Mouse (Mus musculus) lung, embryonic 16.5 days (tissue): ENCODE data around the gene Anxa5. TPM values are rescaled to one million over a fixed set of nuclear protein-coding genes. Genes with fewer than 3 reads are reported as not detected.
A peak's percentile ranks its signal among the peaks of the same experiment; 100 is the strongest.

ENCODE experiments used
- ATAC-seq: fragments of 200-750 bp; cut with Nextera tagmentation; 2 replicates; pipeline ENCODE4 v1.8.0; 2017; ENCODE audit warnings: low read depth, mild to moderate bottlenecking, moderate library complexity
- H3K27ac ChIP-seq: fragments of 300-500 bp; sonication (generic); 2 replicates; pipeline ENCODE4 v1.5.1; 2014; ENCODE audit warnings: mild to moderate bottlenecking, control low read depth, low read length
- H3K27me3 ChIP-seq: fragments of 300-500 bp; sonication (generic); 2 replicates; pipeline ENCODE4 v1.6.1; 2014; ENCODE audit warnings: low read depth, low read length, mixed read lengths; ENCODE audit not compliant: control insufficient read depth, insufficient read depth
- H3K36me3 ChIP-seq: fragments of 300-500 bp; sonication (generic); 2 replicates; pipeline ENCODE4 v1.6.1; 2014; ENCODE audit warnings: low read length; ENCODE audit not compliant: control insufficient read depth, insufficient read depth
- H3K4me1 ChIP-seq: fragments of 300-500 bp; sonication (generic); replicated peaks from 2 replicates; pipeline ENCODE4 v1.6.1; 2014; ENCODE audit warnings: low read length, mixed read lengths; ENCODE audit not compliant: control insufficient read depth, insufficient read depth
- H3K4me2 ChIP-seq: fragments of 300-500 bp; sonication (generic); 2 replicates; pipeline ENCODE4 v1.6.1; 2014; ENCODE audit warnings: low read depth, low read length, control low read depth
- H3K4me3 ChIP-seq: fragments of 300-500 bp; sonication (generic); 2 replicates; pipeline ENCODE4 v1.5.1; 2014; ENCODE audit warnings: mild to moderate bottlenecking, low read length, control low read depth
- H3K9ac ChIP-seq: fragments of 300-500 bp; sonication (generic); 2 replicates; pipeline ENCODE4 v1.6.1; 2014; ENCODE audit warnings: low read length, control low read depth
- H3K9me3 ChIP-seq: fragments of 300-500 bp; sonication (generic); 2 replicates; pipeline ENCODE4 v1.6.1; 2016; ENCODE audit warnings: low read length; ENCODE audit not compliant: control insufficient read depth
- WGBS: fragments of 180-500 bp; shearing (Covaris S2); extraction: QIAGEN DNeasy Blood & Tissue Kit; methylation state at CpG from one replicate; pipeline ENCODE4 v1.1.7; 2014; 5-methylcytosine and 5-hydroxymethylcytosine counted together
- polyA plus RNA-seq: library from polyadenylated mRNA; unstranded; fragments of >200 nt; fragmentation: Nextera tagmentation; extraction: Ambion mirVana; gene quantifications from 2 replicates; pipeline ENCODE4 v1.2.1, GENCODE M21; 2015

The Anxa5 gene
- polyA plus RNA-seq, 1 experiment from 2014 or later = 424 TPM

GRCm38 (mm10) chr3:36446918-36447317, 28.8 kb downstream of the Anxa5 start:
- H3K4me1 ChIP-seq = no peaks in the 10 kb centered on the region; the same call in 1 of the 2 replicates
- H3K27ac ChIP-seq = no peak overlapping the region
- ATAC-seq = no peak
- H3K4me3 ChIP-seq = no peak overlapping the region
- H3K4me2 ChIP-seq = no peak overlapping the region
- peaks cover 29% of the 10 kb centered on the region for H3K36me3 ChIP-seq
- H3K27me3 ChIP-seq = no peaks in the 10 kb centered on the region
- H3K9ac ChIP-seq = no peak overlapping the region
- 33% methylated on average over 6 of the region's 6 CpGs for WGBS
- no peaks in the 10 kb centered on the region for H3K9me3 ChIP-seq

GRCm38 (mm10) chr3:36446506-36446905, 29.2 kb downstream of the Anxa5 start:
- no peak overlapping the region for H3K4me3 ChIP-seq
- H3K9me3 ChIP-seq = no peaks in the 10 kb centered on the region
- WGBS = 69% methylated on average over 5 of the region's 5 CpGs
- no peak overlapping the region for H3K9ac ChIP-seq
- H3K4me2 ChIP-seq = no peak overlapping the region
- H3K27me3 ChIP-seq = no peaks in the 10 kb centered on the region
- H3K36me3 ChIP-seq = peaks cover 25% of the 10 kb centered on the region
- no peak for ATAC-seq
- no peaks in the 10 kb centered on the region; the same call in 1 of the 2 replicates for H3K4me1 ChIP-seq
- H3K27ac ChIP-seq = no peak overlapping the region

- no peak overlapping the region for H3K27ac ChIP-seq
- no peak overlapping the region for H3K9ac ChIP-seq
- peaks cover 22% of the 10 kb centered on the region for H3K36me3 ChIP-seq
- 93% methylated on average over 3 of the region's 3 CpGs for WGBS
- H3K4me3 ChIP-seq = no peak overlapping the region
- no peaks in the 10 kb centered on the region for H3K27me3 ChIP-seq
- H3K4me1 ChIP-seq = no peaks in the 10 kb centered on the region; the same call in 1 of the 2 replicates
- no peaks in the 10 kb centered on the region for H3K9me3 ChIP-seq
- no peak overlapping the region for H3K4me2 ChIP-seq
- ATAC-seq = no peak
Measured at GRCm38 (mm10) chr3:36446041-36446440, 29.7 kb downstream of the Anxa5 start.

- WGBS = 2% methylated on average over 2 of the region's 2 CpGs
- Histone ChIP-seq H3K27me3 (no peaks in the 10 kb centered on the region), H3K27ac (no peak overlapping the region), H3K36me3 (peaks cover 2% of the 10 kb centered on the region; the same call in 1 of the 2 replicates), H3K9me3 (no peaks in the 10 kb centered on the region), H3K4me2 (no peak overlapping the region), H3K4me3 (no peak overlapping the region), H3K9ac (no peak overlapping the region), H3K4me1 (no peaks in the 10 kb centered on the region)
- ATAC-seq = 0 out of 2 replicates have a peak, but pooled peaks have one; percentile 15
Measured at GRCm38 (mm10) chr3:36442426-36442825, 33.3 kb downstream of the Anxa5 start.

GRCm38 (mm10) chr3:36440280-36440679, 35.4 kb downstream of the Anxa5 start:
- H3K27me3 ChIP-seq = no peaks in the 10 kb centered on the region
- ATAC-seq = peak; percentile 68
- H3K9ac ChIP-seq = no peak overlapping the region
- no peaks in the 10 kb centered on the region for H3K36me3 ChIP-seq
- WGBS = 48% methylated on average over 4 of the region's 4 CpGs
- H3K9me3 ChIP-seq = no peaks in the 10 kb centered on the region
- no peak overlapping the region for H3K27ac ChIP-seq
- no peaks in the 10 kb centered on the region for H3K4me1 ChIP-seq
- H3K4me2 ChIP-seq = no peak overlapping the region
- no peak overlapping the region for H3K4me3 ChIP-seq

GRCm38 (mm10) chr3:36430360-36430759, 45.3 kb downstream of the Anxa5 start:
- H3K36me3 ChIP-seq = no peaks in the 10 kb centered on the region
- H3K9me3 ChIP-seq = no peaks in the 10 kb centered on the region
- H3K4me3 ChIP-seq = no peak overlapping the region
- H3K27me3 ChIP-seq = no peaks in the 10 kb centered on the region
- no peaks in the 10 kb centered on the region for H3K4me1 ChIP-seq
- no peak overlapping the region for H3K27ac ChIP-seq
- ATAC-seq = no peak
- no peak overlapping the region for H3K4me2 ChIP-seq
- no peak overlapping the region for H3K9ac ChIP-seq
- 83% methylated on average over 1 of the region's 1 CpGs for WGBS

- no peak overlapping the region for H3K27ac ChIP-seq
- no peak overlapping the region for H3K4me3 ChIP-seq
- ATAC-seq = no peak
- H3K9me3 ChIP-seq = no peaks in the 10 kb centered on the region
- H3K27me3 ChIP-seq = no peaks in the 10 kb centered on the region
- WGBS = 95% methylated on average over 8 of the region's 8 CpGs
- H3K9ac ChIP-seq = no peak overlapping the region
- no peaks in the 10 kb centered on the region for H3K36me3 ChIP-seq
- H3K4me2 ChIP-seq = no peak overlapping the region
- no peaks in the 10 kb centered on the region for H3K4me1 ChIP-seq
Measured at GRCm38 (mm10) chr3:36427386-36427785, 48.3 kb downstream of the Anxa5 start.

GRCm38 (mm10) chr3:36409456-36409855, 66.2 kb downstream of the Anxa5 start:
- H3K27ac ChIP-seq = no peak overlapping the region
- no peak for ATAC-seq
- no peak overlapping the region for H3K4me3 ChIP-seq
- no peaks in the 10 kb centered on the region; the same call in 1 of the 2 replicates for H3K9me3 ChIP-seq
- H3K36me3 ChIP-seq = no peaks in the 10 kb centered on the region
- no peak overlapping the region for H3K9ac ChIP-seq
- H3K4me1 ChIP-seq = no peaks in the 10 kb centered on the region
- no peak overlapping the region for H3K4me2 ChIP-seq
- H3K27me3 ChIP-seq = no peaks in the 10 kb centered on the region
- 45% methylated on average over 2 of the region's 2 CpGs for WGBS

- H3K4me1 ChIP-seq = no peaks in the 10 kb centered on the region
- no peaks in the 10 kb centered on the region for H3K27me3 ChIP-seq
- H3K36me3 ChIP-seq = no peaks in the 10 kb centered on the region
- H3K27ac ChIP-seq = no peak overlapping the region
- 0 out of 2 replicates have a peak, but pooled peaks have one; percentile 23 for ATAC-seq
- no peak overlapping the region for H3K9ac ChIP-seq
- WGBS = 86% methylated on average over 5 of the region's 5 CpGs
- H3K9me3 ChIP-seq = no peaks in the 10 kb centered on the region
- H3K4me3 ChIP-seq = no peak overlapping the region
- no peak overlapping the region for H3K4me2 ChIP-seq
Measured at GRCm38 (mm10) chr3:36406967-36407366, 68.7 kb downstream of the Anxa5 start.

- Histone ChIP-seq H3K4me1 (no peaks in the 10 kb centered on the region), H3K4me3 (no peak overlapping the region), H3K4me2 (no peak overlapping the region), H3K27me3 (no peaks in the 10 kb centered on the region), H3K36me3 (no peaks in the 10 kb centered on the region), H3K9me3 (no peaks in the 10 kb centered on the region), H3K27ac (no peak overlapping the region), H3K9ac (no peak overlapping the region)
- WGBS = 37% methylated on average over 2 of the region's 2 CpGs
- ATAC-seq = peak; percentile 89
Measured at GRCm38 (mm10) chr3:36406340-36406739, 69.4 kb downstream of the Anxa5 start.
